Mouse (Mus musculus): ENCODE data around the gene Cerkl. TPM values are rescaled to one million over a fixed set of nuclear protein-coding genes. Genes with fewer than 3 reads are reported as not detected.

Cerkl gene
- total and polyA plus RNA-seq, 3 experiments = 3.5 to 7.4 TPM; not detected in 1

GRCm38 (mm10) chr2:79372486-79373200 is 83.9 kb downstream of the Cerkl start:
- Histone ChIP-seq H3K79me2 (ENCODE audit: control insufficient read depth, insufficient read depth, low read length, poor library complexity) (0 out of 2 replicates have a peak, but pooled peaks cover 1% of the 10 kb centered on the region), H3K9ac (ENCODE audit: control insufficient read depth, low read depth, low read length, poor library complexity, severe bottlenecking) (peak overlapping the region; percentile 67), H3K36me3 (ENCODE audit: control insufficient read depth in 1 of 2, insufficient read depth in 2 of 2, low read length in 2 of 2) (peaks cover 0 to 5% of the 10 kb centered on the region in 2 experiments; a peak in 2 of 4 replicates), H3K4me3 (ENCODE audit: control insufficient read depth in 1 of 2, insufficient read depth in 1 of 2, low read depth in 2 of 2, low read length in 2 of 2) (peak overlapping the region; percentile 41 to 69), H3K27me3 (ENCODE audit: control insufficient read depth in 1 of 2, insufficient read depth in 2 of 2, low read length in 2 of 2) (peaks cover 0 to 6% of the 10 kb centered on the region in 2 experiments; a peak in 3 of 4 replicates), H3K27ac (ENCODE audit: control insufficient read depth, low read depth, low read length) (no peak overlapping the region), H3K4me1 (ENCODE audit: control insufficient read depth in 1 of 2, insufficient read depth in 2 of 2, low read length in 2 of 2) (peaks cover 3 to 4% of the 10 kb centered on the region in 2 experiments; a peak in 3 of 4 replicates), H3K9me3 (replicated peaks; ENCODE audit: insufficient read depth, low read length) (no peaks in the 10 kb centered on the region)
- no peak for TF ChIP-seq MXI1 (IDR thresholded peaks at IDR 0.05; ENCODE audit: low read depth, low read length)
- no peak for TF ChIP-seq HCFC1 (IDR thresholded peaks at IDR 0.05; ENCODE audit: low read depth, low read length)
- peak; percentile 72 for TF ChIP-seq SMC3 (IDR thresholded peaks at IDR 0.05; ENCODE audit: low read depth, low read length)
- no peak for TF ChIP-seq GABPA (IDR thresholded peaks at IDR 0.05; ENCODE audit: low read depth, low read length)
- TF ChIP-seq RAD21 (IDR thresholded peaks at IDR 0.05; ENCODE audit: low read depth, low read length) = peak; percentile 74
- TF ChIP-seq EP300 (IDR thresholded peaks at IDR 0.05; ENCODE audit: low read depth in 1 of 2, low read length in 2 of 2) = no peak
- TF ChIP-seq ETS1 (IDR thresholded peaks at IDR 0.05; ENCODE audit: low read depth, low read length) = no peak
- TF ChIP-seq MAFK (IDR thresholded peaks at IDR 0.05; ENCODE audit: borderline replicate concordance, low read depth, low read length) = no peak
- TF ChIP-seq ELF1 (IDR thresholded peaks at IDR 0.05; ENCODE audit: low read depth, low read length) = no peak
- TF ChIP-seq RCOR1 (IDR thresholded peaks at IDR 0.05; ENCODE audit: low read depth, low read length) = no peak
- TF ChIP-seq MYB (IDR thresholded peaks at IDR 0.05; ENCODE audit: low read depth, low read length) = no peak
- TF ChIP-seq E2F4 (IDR thresholded peaks at IDR 0.05; ENCODE audit: borderline replicate concordance, low read depth, low read length) = no peak
- no peak for TF ChIP-seq ZNF384 (IDR thresholded peaks at IDR 0.05; ENCODE audit: low read depth, low read length)
- no peak for TF ChIP-seq UBTF (IDR thresholded peaks at IDR 0.05; ENCODE audit: borderline replicate concordance, insufficient read depth, low read depth, low read length)
- no peak for TF ChIP-seq MAX (IDR thresholded peaks at IDR 0.05; ENCODE audit: low read length)
- TF ChIP-seq TAL1 (IDR thresholded peaks at IDR 0.05; ENCODE audit: low read length) = no peak
- TF ChIP-seq ZKSCAN1 (IDR thresholded peaks at IDR 0.05; ENCODE audit: low read depth, low read length) = no peak
- TF ChIP-seq USF2 (IDR thresholded peaks at IDR 0.05; ENCODE audit: borderline replicate concordance in 1 of 2, insufficient read depth in 1 of 2, low read depth in 1 of 2, low read length in 2 of 2) = no peak
- peak; percentile 19 for TF ChIP-seq SIN3A (IDR thresholded peaks at IDR 0.05; ENCODE audit: low read length)
- no peak for TF ChIP-seq USF1 (IDR thresholded peaks at IDR 0.05; ENCODE audit: low read depth, low read length)
- TF ChIP-seq MEF2A (IDR thresholded peaks at IDR 0.05; ENCODE audit: extremely low read depth, insufficient replicate concordance, low read depth, low read length, poor library complexity, severe bottlenecking) = no peak
- no peak for TF ChIP-seq POLR2AphosphoS5 (IDR thresholded peaks at IDR 0.05; ENCODE audit: borderline replicate concordance, low read depth, low read length)
- TF ChIP-seq GATA1 (IDR thresholded peaks at IDR 0.05; ENCODE audit: low read depth, low read length) = no peak
- TF ChIP-seq TCF12 (IDR thresholded peaks at IDR 0.05; ENCODE audit: low read depth, low read length) = 0 out of 2 replicates have a peak, but pooled peaks have one; percentile 30
- TF ChIP-seq POLR2A (IDR thresholded peaks at IDR 0.05; ENCODE audit: control insufficient read depth in 1 of 2, insufficient read depth in 1 of 2, low read depth in 1 of 2, low read length in 2 of 2, poor library complexity in 1 of 2) = no peak
- TF ChIP-seq MYC (IDR thresholded peaks at IDR 0.05; ENCODE audit: low read depth, low read length) = no peak
- no peak for TF ChIP-seq MAZ (IDR thresholded peaks at IDR 0.05; ENCODE audit: low read depth, low read length)
- TF ChIP-seq ZC3H11A (IDR thresholded peaks at IDR 0.05; ENCODE audit: low read depth, low read length) = peak; percentile 62
- no peak for TF ChIP-seq KAT2A (conservative IDR thresholded peaks at IDR 0.05; ENCODE audit: low read depth, low read length)
- TF ChIP-seq NELFE (IDR thresholded peaks at IDR 0.05; ENCODE audit: low read depth, low read length) = no peak
- no peak for TF ChIP-seq BHLHE40 (IDR thresholded peaks at IDR 0.05; ENCODE audit: borderline replicate concordance, low read depth, low read length)
- no peak for TF ChIP-seq TBP (IDR thresholded peaks at IDR 0.05; ENCODE audit: low read depth, low read length)
- no peak for TF ChIP-seq JUND (IDR thresholded peaks at IDR 0.05; ENCODE audit: low read depth, low read length)
- peak; percentile 52 to 79 (median 74); a peak in 5 of 6 replicates for TF ChIP-seq CTCF (IDR thresholded peaks at IDR 0.05 in 2 of 3, conservative IDR thresholded peaks at IDR 0.05 in 1 of 3; ENCODE audit: control insufficient read depth in 1 of 3, insufficient read depth in 1 of 3, low read depth in 2 of 3, low read length in 3 of 3, poor library complexity in 1 of 3, severe bottlenecking in 1 of 3)
- peak; percentile 82 for DNase-seq (ENCODE audit: low read depth, low spot score)
